In the genomic region with DNA sequence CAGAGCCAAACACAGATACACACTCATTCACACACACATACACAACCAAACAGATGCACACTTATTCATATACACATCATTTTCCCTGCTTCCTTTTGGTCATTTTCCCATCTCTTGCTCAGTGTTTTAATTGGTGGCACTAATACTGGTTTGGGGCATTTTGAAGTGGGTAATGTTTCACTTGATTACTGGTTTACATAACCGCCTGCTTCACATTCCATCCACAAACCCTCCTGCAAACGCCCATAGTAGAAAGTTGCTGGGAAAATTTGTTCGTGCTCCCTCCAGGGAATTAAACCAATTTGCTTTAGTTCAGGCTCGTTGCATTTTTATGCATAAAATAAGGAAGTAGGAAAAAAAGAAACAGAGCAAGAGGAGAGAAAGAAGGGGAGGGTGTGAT, we compare ENCODE assay signal across 13 mouse cellular contexts.
"Had no signal": no experiment of that assay in that cellular context is flagged by ENCODE, and none has a peak within 500 bp of the region (broad histone marks: within the 10 kb centered on the region; RNA-seq: fewer than 3 reads in every experiment).

No protein-coding gene starts in this region.

- H3K4me1 ChIP-seq: liver, embryonic 15.5 days; megakaryocyte, embryonic 14.5 days; midbrain, embryonic 15.5 days; neural tube, embryonic 12.5 days had no signal

- H3K27ac ChIP-seq: layer of hippocampus, adult 2 months; limb, embryonic 10.5 days; liver, embryonic 15.5 days; macrophage; midbrain, embryonic 15.5 days; neural tube, embryonic 12.5 days; stomach, postnatal 0 days had no signal

- H3K4me3 ChIP-seq: layer of hippocampus, adult 2 months; limb, embryonic 10.5 days; liver, embryonic 15.5 days; megakaryocyte, embryonic 14.5 days; midbrain, embryonic 15.5 days; neural tube, embryonic 12.5 days had no signal

- H3K4me2 ChIP-seq: liver, embryonic 11.5 days; liver, embryonic 15.5 days; lung, embryonic 14.5 days; midbrain, embryonic 11.5 days; midbrain, embryonic 15.5 days; neural tube, embryonic 12.5 days had no signal

- H3K9ac ChIP-seq: liver, embryonic 15.5 days; lung, embryonic 14.5 days; midbrain, embryonic 15.5 days; neural tube, embryonic 12.5 days had no signal

- ATAC-seq: midbrain, embryonic 15.5 days had no signal

- H3K27me3 ChIP-seq: liver, embryonic 15.5 days; megakaryocyte, embryonic 14.5 days; midbrain, embryonic 15.5 days; neural tube, embryonic 12.5 days had no signal

- H3K36me3 ChIP-seq: limb, embryonic 10.5 days; liver, embryonic 15.5 days; midbrain, embryonic 15.5 days; neural tube, embryonic 12.5 days had no signal

- H3K9me3 ChIP-seq: limb, embryonic 10.5 days; liver, embryonic 15.5 days; midbrain, embryonic 15.5 days; neural tube, embryonic 12.5 days had no signal

- DNase-seq: lung, postnatal 10 days; thymus, postnatal 4 days had no signal
